In the genomic region with DNA sequence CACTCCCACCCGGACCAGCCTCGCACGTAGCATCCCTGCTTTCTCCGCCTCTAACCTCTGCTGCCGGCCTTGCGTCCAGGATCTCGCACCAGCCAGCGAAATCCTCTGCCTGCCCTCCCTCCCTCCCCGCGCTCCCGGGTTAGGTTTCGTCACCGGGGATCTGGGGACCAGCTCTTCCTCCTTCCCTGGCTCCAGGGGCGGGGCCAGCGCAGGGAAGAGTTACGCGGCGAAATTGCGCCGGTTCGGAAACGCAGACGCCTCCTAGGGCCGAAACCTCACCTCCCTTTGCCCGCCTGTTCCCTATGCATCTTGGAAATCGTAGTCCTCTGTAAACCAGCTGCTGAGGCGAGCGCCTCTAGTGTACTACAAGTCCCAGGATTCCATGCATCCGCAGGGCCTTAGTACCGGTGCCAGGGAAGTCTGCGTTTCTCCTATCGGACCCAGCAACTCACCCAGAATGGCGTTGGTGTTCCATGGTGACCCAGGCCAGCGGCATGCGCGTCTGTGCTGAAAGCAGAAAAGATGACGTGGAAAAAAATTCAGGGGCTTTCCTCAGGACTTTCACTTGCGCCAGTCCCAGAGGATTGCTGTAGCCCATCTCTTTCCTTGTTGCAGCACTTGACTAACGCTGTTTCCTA, we compare ENCODE assay signal across 8 mouse cellular contexts. TPM values are rescaled to one million over a fixed set of nuclear protein-coding genes. Genes with fewer than 3 reads are reported as not detected.
DNase-seq lines count a peak whose midpoint lies in the region; ATAC-seq lines count a peak whose summit lies in the region.

A gene (minus strand): TSS at position 199 of the 638 bp plus-strand sequence.

- peak within 1 kb of the TSS; percentile 66 for H3K4me3 ChIP-seq in hindbrain, embryonic 13.5 days

- H3K36me3 ChIP-seq in hindbrain, embryonic 13.5 days: no peaks in the 10 kb centered on the region

- peak; percentile 99 for DNase-seq in NIH3T3 (ENCODE audit: low read depth)
- DNase-seq in cerebellum, postnatal 10 days: peak; percentile 97 to 99
- DNase-seq in frontal cortex, postnatal 25 days (ENCODE audit: low spot score in 2 of 2): peak; percentile 83 to 91
- peak; percentile 91 to 98 for DNase-seq in layer of hippocampus, postnatal 14 days (ENCODE audit: low spot score in 2 of 2)
- DNase-seq in lung, postnatal 10 days: peak; percentile 97
- DNase-seq in ovary, postnatal 14 days (ENCODE audit: low spot score): peak; percentile 83
- peak; percentile 34 for DNase-seq in thymus, postnatal 14 days

- H3K27ac ChIP-seq in hindbrain, embryonic 13.5 days: peak within 1 kb of the TSS; percentile 91

- peaks cover 8% of the 10 kb centered on the region for H3K27me3 ChIP-seq in hindbrain, embryonic 13.5 days

- under 1% methylated on average over 39 of the region's 39 CpGs for WGBS in hindbrain, embryonic 13.5 days

- H3K9me3 ChIP-seq in hindbrain, embryonic 13.5 days: no peaks in the 10 kb centered on the region

- ATAC-seq in hindbrain, embryonic 13.5 days (ENCODE audit: low FRiP score): peak; percentile 99

- H3K4me1 ChIP-seq in hindbrain, embryonic 13.5 days (replicated peaks): peaks cover 15% of the 10 kb centered on the region

- peak within 1 kb of the TSS; percentile 98 for H3K4me2 ChIP-seq in hindbrain, embryonic 13.5 days

- peak within 1 kb of the TSS; percentile 84 for H3K9ac ChIP-seq in hindbrain, embryonic 13.5 days

RNA-seq across cellular contexts. Expression of the gene that starts here (rescaled TPM):
- 3.5 and 4.4 TPM in 2 replicates for polyA plus RNA-seq in hindbrain, embryonic 13.5 days (2015; fragmentation: Nextera tagmentation; extraction: Ambion mirVana)
- total RNA-seq in layer of hippocampus, postnatal 14 days (2021): 10 to 100 TPM; 30.8 to 41.4 TPM

Comparison
In these comparisons a context has a peak if more than half of its experiments do, and no peak if none do; other contexts are left out.
1. Peak in every context shown above with its lines: DNase-seq, ATAC-seq, H3K4me3 ChIP-seq and H3K27ac ChIP-seq.
2. DNase-seq: peak in every context shown above with its lines; median percentile 99 in NIH3T3; 98 in cerebellum, postnatal 10 days; 97 in lung, postnatal 10 days; 94 in layer of hippocampus, postnatal 14 days; 87 in frontal cortex, postnatal 25 days; 83 in ovary, postnatal 14 days; 34 in thymus, postnatal 14 days.